Mouse (Mus musculus): ENCODE measurements around the gene Zswim5.

- TF ChIP-seq CTCF (IDR thresholded peaks at IDR 0.05; ENCODE audit: insufficient read depth, low read depth, low read length) (no peak), POLR2A (IDR thresholded peaks at IDR 0.05; ENCODE audit: insufficient read depth, low read depth, low read length) (no peak)
Observed at GRCm38 (mm10) chr4:116829364-116830069, 47.7 kb upstream of the Zswim5 start.
